Mouse (Mus musculus): ENCODE data around the gene Fasl. TPM values are rescaled to one million over a fixed set of nuclear protein-coding genes. Genes with fewer than 3 reads are reported as not detected.

Gene Fasl
- 0.43 and 0.48 TPM in 2 replicates for polyA plus RNA-seq (2012; rRNA removed)

GRCm38 (mm10) chr1:161788339-161788738, at the start of gene Fasl:
Gene Fasl (minus strand): TSS chr1:161788495.
- no peak within 1 kb of the TSS for H3K4me3 ChIP-seq (ENCODE audit: control insufficient read depth, low read depth, low read length)
- H3K4me1 ChIP-seq (ENCODE audit: control insufficient read depth, insufficient read depth, low read length), result peaks cover 5% of the 10 kb centered on the region
- no peak within 1 kb of the TSS for H3K27ac ChIP-seq (ENCODE audit: control insufficient read depth, insufficient read depth, low read depth, low read length)
- H3K36me3 ChIP-seq (ENCODE audit: control insufficient read depth, insufficient read depth, low read length), result no peaks in the 10 kb centered on the region
- TF ChIP-seq CTCF (IDR thresholded peaks at IDR 0.05; ENCODE audit: control insufficient read depth, insufficient read depth, insufficient replicate concordance, low read depth, low read length) (no peak), POLR2A (IDR thresholded peaks at IDR 0.05; ENCODE audit: control insufficient read depth, low read depth, low read length) (no peak)
- no peaks in the 10 kb centered on the region for H3K27me3 ChIP-seq (ENCODE audit: control insufficient read depth, insufficient read depth, low read length)

GRCm38 (mm10) chr1:161826677-161827076, 38.4 kb upstream of the Fasl start:
- H3K36me3 ChIP-seq (ENCODE audit: control insufficient read depth, insufficient read depth, low read length), result no peaks in the 10 kb centered on the region
- no peak for TF ChIP-seq CTCF (IDR thresholded peaks at IDR 0.05; ENCODE audit: control insufficient read depth, insufficient read depth, insufficient replicate concordance, low read depth, low read length)
- no peak for TF ChIP-seq POLR2A (IDR thresholded peaks at IDR 0.05; ENCODE audit: control insufficient read depth, low read depth, low read length)
- no peaks in the 10 kb centered on the region for H3K4me1 ChIP-seq (ENCODE audit: control insufficient read depth, insufficient read depth, low read length)
- H3K27me3 ChIP-seq (ENCODE audit: control insufficient read depth, insufficient read depth, low read length), result no peaks in the 10 kb centered on the region
- H3K27ac ChIP-seq (ENCODE audit: control insufficient read depth, insufficient read depth, low read depth, low read length), result no peak overlapping the region
- no peak overlapping the region for H3K4me3 ChIP-seq (ENCODE audit: control insufficient read depth, low read depth, low read length)

- TF ChIP-seq POLR2A (IDR thresholded peaks at IDR 0.05; ENCODE audit: control insufficient read depth, low read depth, low read length) (no peak), CTCF (IDR thresholded peaks at IDR 0.05; ENCODE audit: control insufficient read depth, insufficient read depth, insufficient replicate concordance, low read depth, low read length) (no peak)
- no peaks in the 10 kb centered on the region for H3K4me1 ChIP-seq (ENCODE audit: control insufficient read depth, insufficient read depth, low read length)
- no peak overlapping the region for H3K27ac ChIP-seq (ENCODE audit: control insufficient read depth, insufficient read depth, low read depth, low read length)
- H3K27me3 ChIP-seq (ENCODE audit: control insufficient read depth, insufficient read depth, low read length), result no peaks in the 10 kb centered on the region
- no peak overlapping the region for H3K4me3 ChIP-seq (ENCODE audit: control insufficient read depth, low read depth, low read length)
- no peaks in the 10 kb centered on the region for H3K36me3 ChIP-seq (ENCODE audit: control insufficient read depth, insufficient read depth, low read length)
Measured at GRCm38 (mm10) chr1:161809428-161809827, 21.1 kb upstream of the Fasl start.

GRCm38 (mm10) chr1:161808980-161809379, 20.7 kb upstream of the Fasl start:
- Histone ChIP-seq H3K27ac (ENCODE audit: control insufficient read depth, insufficient read depth, low read depth, low read length) (no peak overlapping the region), H3K4me3 (ENCODE audit: control insufficient read depth, low read depth, low read length) (no peak overlapping the region)
- TF ChIP-seq CTCF (IDR thresholded peaks at IDR 0.05; ENCODE audit: control insufficient read depth, insufficient read depth, insufficient replicate concordance, low read depth, low read length), result no peak
- no peak for TF ChIP-seq POLR2A (IDR thresholded peaks at IDR 0.05; ENCODE audit: control insufficient read depth, low read depth, low read length)

GRCm38 (mm10) chr1:161804541-161804971, 16.3 kb upstream of the Fasl start:
- no peaks in the 10 kb centered on the region for H3K27me3 ChIP-seq (ENCODE audit: control insufficient read depth, insufficient read depth, low read length)
- no peak overlapping the region for H3K4me3 ChIP-seq (ENCODE audit: control insufficient read depth, low read depth, low read length)
- H3K27ac ChIP-seq (ENCODE audit: control insufficient read depth, insufficient read depth, low read depth, low read length), result no peak overlapping the region
- H3K36me3 ChIP-seq (ENCODE audit: control insufficient read depth, insufficient read depth, low read length), result no peaks in the 10 kb centered on the region
- no peaks in the 10 kb centered on the region for H3K4me1 ChIP-seq (ENCODE audit: control insufficient read depth, insufficient read depth, low read length)
- TF ChIP-seq CTCF (IDR thresholded peaks at IDR 0.05; ENCODE audit: control insufficient read depth, insufficient read depth, insufficient replicate concordance, low read depth, low read length), result no peak
- TF ChIP-seq POLR2A (IDR thresholded peaks at IDR 0.05; ENCODE audit: control insufficient read depth, low read depth, low read length), result no peak

More at GRCm38 (mm10) chr1:161808980-161809379, 20.7 kb upstream of the Fasl start:
- Histone ChIP-seq H3K36me3 (ENCODE audit: control insufficient read depth, insufficient read depth, low read length) (no peaks in the 10 kb centered on the region), H3K4me1 (ENCODE audit: control insufficient read depth, insufficient read depth, low read length) (no peaks in the 10 kb centered on the region), H3K27me3 (ENCODE audit: control insufficient read depth, insufficient read depth, low read length) (no peaks in the 10 kb centered on the region)

GRCm38 (mm10) chr1:161801321-161801720, 13.0 kb upstream of the Fasl start:
- TF ChIP-seq POLR2A (IDR thresholded peaks at IDR 0.05; ENCODE audit: control insufficient read depth, low read depth, low read length) (no peak), CTCF (IDR thresholded peaks at IDR 0.05; ENCODE audit: control insufficient read depth, insufficient read depth, insufficient replicate concordance, low read depth, low read length) (no peak)
- H3K27me3 ChIP-seq (ENCODE audit: control insufficient read depth, insufficient read depth, low read length), result no peaks in the 10 kb centered on the region
- no peaks in the 10 kb centered on the region for H3K36me3 ChIP-seq (ENCODE audit: control insufficient read depth, insufficient read depth, low read length)
- H3K27ac ChIP-seq (ENCODE audit: control insufficient read depth, insufficient read depth, low read depth, low read length), result no peak overlapping the region
- H3K4me3 ChIP-seq (ENCODE audit: control insufficient read depth, low read depth, low read length), result no peak overlapping the region
- no peaks in the 10 kb centered on the region for H3K4me1 ChIP-seq (ENCODE audit: control insufficient read depth, insufficient read depth, low read length)

GRCm38 (mm10) chr1:161800256-161800655, 12.0 kb upstream of the Fasl start:
- Histone ChIP-seq H3K36me3 (ENCODE audit: control insufficient read depth, insufficient read depth, low read length) (no peaks in the 10 kb centered on the region), H3K27me3 (ENCODE audit: control insufficient read depth, insufficient read depth, low read length) (no peaks in the 10 kb centered on the region), H3K4me3 (ENCODE audit: control insufficient read depth, low read depth, low read length) (no peak overlapping the region), H3K4me1 (ENCODE audit: control insufficient read depth, insufficient read depth, low read length) (no peaks in the 10 kb centered on the region), H3K27ac (ENCODE audit: control insufficient read depth, insufficient read depth, low read depth, low read length) (no peak overlapping the region)
- TF ChIP-seq CTCF (IDR thresholded peaks at IDR 0.05; ENCODE audit: control insufficient read depth, insufficient read depth, insufficient replicate concordance, low read depth, low read length) (no peak), POLR2A (IDR thresholded peaks at IDR 0.05; ENCODE audit: control insufficient read depth, low read depth, low read length) (no peak)

GRCm38 (mm10) chr1:161799791-161800190, 11.5 kb upstream of the Fasl start:
- Histone ChIP-seq H3K4me3 (ENCODE audit: control insufficient read depth, low read depth, low read length) (no peak overlapping the region), H3K27me3 (ENCODE audit: control insufficient read depth, insufficient read depth, low read length) (no peaks in the 10 kb centered on the region), H3K36me3 (ENCODE audit: control insufficient read depth, insufficient read depth, low read length) (no peaks in the 10 kb centered on the region), H3K4me1 (ENCODE audit: control insufficient read depth, insufficient read depth, low read length) (no peaks in the 10 kb centered on the region), H3K27ac (ENCODE audit: control insufficient read depth, insufficient read depth, low read depth, low read length) (no peak overlapping the region)
- TF ChIP-seq CTCF (IDR thresholded peaks at IDR 0.05; ENCODE audit: control insufficient read depth, insufficient read depth, insufficient replicate concordance, low read depth, low read length), result no peak

All from testis, adult 2 months (tissue).